Mouse (Mus musculus) ES-E14 (cell line): ENCODE results near the gene Reep1.

ENCODE experiments used
- CHD2 ChIP-seq: IDR thresholded peaks from 2 replicates; pipeline ENCODE4 v1.6.1; 2014; ENCODE audit warnings: mild to moderate bottlenecking, low read depth, low read length, inconsistent platforms
- HCFC1 ChIP-seq: IDR thresholded peaks from 2 replicates; pipeline ENCODE4 v1.6.1; 2012; ENCODE audit warnings: low read length, inconsistent platforms, borderline replicate concordance; ENCODE audit not compliant: insufficient read depth
- MAFK ChIP-seq: IDR thresholded peaks from 2 replicates; pipeline ENCODE4 v1.6.1; 2014; ENCODE audit warnings: mild to moderate bottlenecking, low read depth, low read length, inconsistent platforms; ENCODE audit not compliant: insufficient read depth
- ZC3H11A ChIP-seq: IDR thresholded peaks from 2 replicates; pipeline ENCODE4 v1.6.1; 2012; ENCODE audit warnings: low read depth, mild to moderate bottlenecking, inconsistent platforms, low read length, borderline replicate concordance

DNA sequence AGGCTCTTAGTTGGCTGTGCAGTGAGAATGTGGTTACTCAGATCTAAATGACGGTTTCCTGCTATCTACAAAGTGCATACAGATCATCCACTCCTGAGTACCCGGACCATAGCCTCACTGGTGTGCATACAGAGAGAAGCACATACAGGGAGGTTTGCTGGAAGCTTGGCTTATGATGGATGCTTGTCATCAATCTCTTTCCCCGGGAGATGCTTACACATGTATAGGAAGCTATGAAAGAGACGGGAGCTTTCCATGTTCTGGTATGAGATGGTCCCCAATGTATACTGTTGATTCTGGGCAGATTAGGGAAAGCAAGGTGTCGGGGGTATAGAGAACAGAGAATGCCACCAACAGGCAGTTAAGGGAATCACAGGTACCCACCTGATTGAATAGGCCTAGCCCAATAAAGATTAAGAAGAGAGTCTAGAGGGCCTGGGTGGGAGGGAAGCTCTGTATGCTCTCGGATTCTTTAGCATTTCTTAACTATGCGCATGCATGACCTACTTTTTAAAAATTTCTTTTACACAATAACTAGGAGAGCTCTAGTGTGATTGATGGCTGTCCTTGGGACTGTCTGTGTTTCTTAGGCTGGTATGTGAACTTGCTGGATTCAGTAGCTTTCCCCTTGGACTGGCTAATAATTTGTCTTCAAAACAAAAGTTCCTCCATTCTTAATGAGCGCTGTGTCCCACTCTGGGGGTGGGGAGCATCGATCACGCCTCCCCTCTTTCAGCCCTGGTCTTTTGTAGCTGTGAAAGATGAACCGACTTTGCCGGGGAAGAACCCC lies 62.7 kb downstream of the Reep1 start:
- TF ChIP-seq HCFC1 = no peak
- no peak for TF ChIP-seq MAFK
- no peak for TF ChIP-seq CHD2
- no peak for TF ChIP-seq ZC3H11A
